In the genomic region with DNA sequence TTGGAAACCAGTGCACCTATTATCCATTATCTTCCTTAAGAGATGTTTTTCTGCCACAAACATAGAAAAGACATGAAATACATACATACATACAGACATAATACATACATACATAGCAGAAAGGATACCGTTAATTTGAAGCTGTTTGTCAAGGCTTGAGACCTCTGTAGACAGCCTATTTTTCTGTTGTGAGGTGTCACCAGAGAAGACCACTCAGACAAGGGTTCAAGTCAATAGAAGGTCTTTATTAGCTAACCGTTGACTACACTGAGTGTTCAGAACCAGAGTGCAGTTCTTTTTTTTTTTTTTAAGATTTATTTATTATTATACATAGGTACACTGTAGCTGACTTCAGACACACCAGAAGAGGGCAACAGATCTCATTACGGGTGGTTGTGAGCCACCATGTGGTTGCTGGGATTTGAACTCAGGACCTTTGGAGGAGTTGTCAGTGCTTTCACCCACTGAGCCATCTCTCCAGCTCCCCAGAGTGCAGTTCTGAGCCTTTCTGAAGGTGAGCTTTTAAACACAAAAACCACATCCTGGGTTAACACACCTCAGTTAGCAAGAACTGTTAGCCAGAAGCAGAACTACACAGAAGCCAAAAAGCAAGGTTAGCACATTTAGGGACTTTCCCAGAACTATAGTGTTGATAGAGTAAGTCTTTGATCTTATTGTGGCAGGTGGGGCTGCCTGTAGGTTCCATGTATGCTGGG, we compare ENCODE assay signal across 13 mouse cellular contexts. TPM values are rescaled to one million over a fixed set of nuclear protein-coding genes. Genes with fewer than 3 reads are reported as not detected.
DNase-seq lines count a peak whose midpoint lies in the region; ATAC-seq lines count a peak whose summit lies in the region.
"Had no signal": no experiment of that assay in that cellular context is flagged by ENCODE, and none has a peak within 500 bp of the region (broad histone marks: within the 10 kb centered on the region; RNA-seq: fewer than 3 reads in every experiment).

No protein-coding gene starts in this region.

- peak; percentile 98 for ATAC-seq in CD4-positive, CD25-positive, alpha-beta regulatory T cell, adult 4 months
- ATAC-seq in megakaryocyte, adult 5-6 weeks (ENCODE audit: poor library complexity, severe bottlenecking), result peak; percentile 51
- ATAC-seq: forebrain, postnatal 0 days; intestine, embryonic 16.5 days had no signal

- DNase-seq in spleen, adult 12 weeks (ENCODE audit: low spot score), result peak; percentile 38
- DNase-seq in spleen, postnatal 10 days (ENCODE audit: low spot score in 2 of 2), result no peak
- peak; percentile 39 for DNase-seq in thymus, postnatal 25 days
- DNase-seq in Muller cell, postnatal 12 days (ENCODE audit: inconsistent ontology term), result no peak
- no peak for DNase-seq in urinary bladder, postnatal 14 days (ENCODE audit: low spot score)
- DNase-seq: adrenal gland, postnatal 25 days; cerebellum, adult 2 months; forebrain, postnatal 0 days; lung, postnatal 14 days; right cerebral cortex, postnatal 25 days had no signal

RNA-seq across cellular contexts. Expression of gene Rapgef4, which starts 39.9 kb away (rescaled TPM):
- 1 to 10 TPM; 4.0 to 8.2 TPM for polyA plus RNA-seq in CD4-positive, CD25-positive, alpha-beta regulatory T cell, adult 4 months (2017; shearing (Covaris generic))
- total RNA-seq in megakaryocyte, adult 5-6 weeks (2015), result 0.98 and 1.3 TPM in 2 replicates
- 0.08 and 0.88 TPM in 2 replicates for total RNA-seq in megakaryocyte, adult 5-6 weeks (2017)

Comparison
In these comparisons a context has a peak if more than half of its experiments do, and no peak if none do; other contexts are left out.
1. DNase-seq: peak in spleen, adult 12 weeks (single experiment) and thymus, postnatal 25 days (single experiment); none in spleen, postnatal 10 days (0 of 2), Muller cell, postnatal 12 days (single experiment) and urinary bladder, postnatal 14 days (single experiment).